Mouse (Mus musculus) midbrain, embryonic 10.5 days (tissue): ENCODE measurements around the gene Acot7. TPM values are rescaled to one million over a fixed set of nuclear protein-coding genes. Genes with fewer than 3 reads are reported as not detected.

Source experiments
- DNase-seq: peaks from one replicate; pipeline ENCODE4 v3.0.0-alpha.2; 2017; ENCODE audit warnings: low spot score
- H3K27ac ChIP-seq: fragments of 300-500 bp; sonication (generic); replicated peaks from 2 replicates; pipeline ENCODE4 v1.5.1; 2016; ENCODE audit warnings: mild to moderate bottlenecking
- H3K27me3 ChIP-seq: fragments of 300-500 bp; sonication (generic); 2 replicates; pipeline ENCODE4 v1.6.1; 2016; ENCODE audit warnings: low read depth, mild to moderate bottlenecking; ENCODE audit not compliant: poor library complexity, severe bottlenecking
- H3K36me3 ChIP-seq: fragments of 300-500 bp; sonication (generic); 2 replicates; pipeline ENCODE4 v1.6.1; 2016; ENCODE audit warnings: mild to moderate bottlenecking, moderate library complexity
- H3K4me1 ChIP-seq: fragments of 300-500 bp; sonication (generic); 2 replicates; pipeline ENCODE4 v1.6.1; 2016
- H3K4me3 ChIP-seq: fragments of 300-500 bp; sonication (generic); 2 replicates; pipeline ENCODE4 v1.5.1; 2016; ENCODE audit warnings: mild to moderate bottlenecking, moderate library complexity
- H3K9me3 ChIP-seq: fragments of 300-500 bp; sonication (generic); replicated peaks from 2 replicates; pipeline ENCODE4 v1.6.1; 2016; ENCODE audit warnings: mild to moderate bottlenecking
- WGBS: fragments of 180-500 bp; shearing (Covaris S2); methylation state at CpG from one replicate; pipeline ENCODE4 v1.1.7; 2016; 5-methylcytosine and 5-hydroxymethylcytosine counted together
- polyA plus RNA-seq: library from polyadenylated mRNA; unstranded; fragments of >200 nt; fragmentation: Nextera tagmentation; extraction: Ambion mirVana; gene quantifications from 2 replicates; pipeline ENCODE4 v1.2.1, GENCODE M21; 2016

Acot7 gene
- polyA plus RNA-seq, 1 experiment from 2014 or later, result 85.7 TPM

DNA sequence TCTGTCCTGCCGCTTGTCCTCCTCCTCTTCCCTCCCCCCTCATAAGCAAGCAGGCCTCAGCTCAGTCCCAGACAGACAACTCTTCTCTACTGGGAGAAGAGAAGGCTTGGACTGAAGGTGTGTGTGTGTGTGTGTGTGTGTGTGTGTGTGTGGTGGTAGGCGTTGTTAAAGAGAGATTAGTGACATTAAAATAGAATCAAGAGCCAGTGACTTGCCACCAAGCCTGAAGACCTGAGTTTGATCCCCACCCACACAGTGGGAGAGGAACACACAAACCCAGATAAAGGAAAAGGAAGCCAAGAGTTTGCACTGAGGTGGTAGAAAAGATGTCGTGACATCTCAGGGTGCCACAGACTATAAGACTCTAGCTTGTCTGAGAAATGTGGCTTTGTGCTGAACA is 69.3 kb downstream of the Acot7 start:
- 87% methylated on average over 3 of the region's 3 CpGs for WGBS
- no peak overlapping the region for H3K27ac ChIP-seq
- no peaks in the 10 kb centered on the region for H3K27me3 ChIP-seq
- DNase-seq, result no peak
- no peak overlapping the region for H3K4me3 ChIP-seq
- peaks cover 5% of the 10 kb centered on the region; the same call in 1 of the 2 replicates for H3K4me1 ChIP-seq
- H3K9me3 ChIP-seq, result no peaks in the 10 kb centered on the region
- peaks cover 13% of the 10 kb centered on the region; the same call in 1 of the 2 replicates for H3K36me3 ChIP-seq

DNA sequence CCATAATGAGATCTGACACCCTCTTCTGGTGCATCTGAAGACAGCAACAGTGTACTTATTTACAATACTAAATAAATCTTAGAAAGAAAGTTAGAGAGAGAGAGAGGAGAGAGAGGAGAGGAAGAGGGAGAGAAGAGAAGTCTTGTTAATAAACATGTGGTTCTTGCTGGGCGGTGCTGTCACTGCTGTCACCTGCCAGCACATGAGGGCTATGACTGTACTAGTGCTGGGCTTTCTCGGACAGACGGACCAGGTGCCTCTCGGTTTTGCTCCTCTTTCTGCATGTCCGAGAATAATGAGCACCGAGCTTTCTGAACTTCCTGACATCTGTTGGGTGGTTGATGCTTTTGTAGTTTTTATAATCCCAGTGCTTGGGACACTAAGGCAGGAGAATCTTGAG is 72.7 kb downstream of the Acot7 start:
- no peaks in the 10 kb centered on the region for H3K9me3 ChIP-seq
- H3K27me3 ChIP-seq, result no peaks in the 10 kb centered on the region
- peaks cover 13% of the 10 kb centered on the region; the same call in 1 of the 2 replicates for H3K4me1 ChIP-seq
- WGBS, result 91% methylated on average over 6 of the region's 6 CpGs
- H3K4me3 ChIP-seq, result no peak overlapping the region
- no peak for DNase-seq
- H3K36me3 ChIP-seq, result peaks cover 15% of the 10 kb centered on the region; the same call in 1 of the 2 replicates
- H3K27ac ChIP-seq, result no peak overlapping the region

DNA sequence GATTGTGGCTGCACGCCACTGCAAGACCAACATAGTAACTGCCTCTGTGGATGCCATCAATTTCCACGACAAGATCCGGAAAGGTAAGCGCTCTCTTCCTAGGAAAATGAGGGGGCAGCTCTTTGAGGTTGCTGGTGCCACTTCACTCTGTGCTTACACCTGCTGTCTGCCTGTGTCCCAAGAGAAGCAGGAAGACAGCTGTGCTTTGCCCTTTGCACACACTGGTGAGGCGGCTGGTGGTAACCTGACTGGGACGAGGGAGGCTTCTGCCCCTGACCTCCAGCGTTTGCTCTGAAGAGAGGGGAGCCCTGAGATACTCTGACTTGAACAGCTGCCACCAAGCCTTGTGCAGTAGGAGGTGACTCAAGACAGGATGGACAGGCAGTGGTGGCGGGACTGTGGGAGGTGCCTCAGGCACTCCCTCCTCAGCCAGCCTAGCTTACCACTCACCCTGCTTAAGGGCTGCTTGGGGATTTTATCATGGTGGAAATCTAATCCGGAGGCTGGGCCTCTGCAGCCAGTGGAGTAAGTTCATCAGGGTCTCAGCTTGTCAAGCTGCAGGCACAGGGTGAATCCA is 75.3 kb downstream of the Acot7 start:
- Histone ChIP-seq H3K36me3 (peaks cover 15% of the 10 kb centered on the region; the same call in 1 of the 2 replicates), H3K27ac (no peak overlapping the region), H3K4me3 (no peak overlapping the region), H3K9me3 (no peaks in the 10 kb centered on the region), H3K27me3 (no peaks in the 10 kb centered on the region), H3K4me1 (peaks cover 13% of the 10 kb centered on the region; the same call in 1 of the 2 replicates)
- no peak for DNase-seq
- 79% methylated on average over 9 of the region's 9 CpGs for WGBS

DNA sequence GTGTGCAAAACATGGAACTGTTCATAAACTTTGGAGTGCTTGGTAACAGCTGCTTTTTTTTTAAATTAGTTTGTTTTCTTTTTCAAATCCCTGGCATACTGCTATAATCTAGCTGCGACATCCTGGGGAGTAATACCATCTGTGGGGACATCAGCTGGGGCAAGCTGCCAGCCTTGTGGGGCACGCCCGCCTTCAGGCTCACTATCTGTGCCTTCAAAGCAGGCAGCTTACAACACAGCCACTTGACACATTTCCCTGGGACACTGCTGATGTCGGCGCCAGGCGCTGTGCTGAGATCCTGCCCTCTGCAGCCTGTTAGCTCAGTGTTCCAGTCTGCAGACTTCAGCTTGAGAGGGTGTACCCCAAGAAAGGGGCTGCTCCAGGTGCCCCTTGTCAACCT is 79.1 kb downstream of the Acot7 start:
- no peak overlapping the region for H3K27ac ChIP-seq
- no peaks in the 10 kb centered on the region for H3K9me3 ChIP-seq
- DNase-seq, result no peak

DNA sequence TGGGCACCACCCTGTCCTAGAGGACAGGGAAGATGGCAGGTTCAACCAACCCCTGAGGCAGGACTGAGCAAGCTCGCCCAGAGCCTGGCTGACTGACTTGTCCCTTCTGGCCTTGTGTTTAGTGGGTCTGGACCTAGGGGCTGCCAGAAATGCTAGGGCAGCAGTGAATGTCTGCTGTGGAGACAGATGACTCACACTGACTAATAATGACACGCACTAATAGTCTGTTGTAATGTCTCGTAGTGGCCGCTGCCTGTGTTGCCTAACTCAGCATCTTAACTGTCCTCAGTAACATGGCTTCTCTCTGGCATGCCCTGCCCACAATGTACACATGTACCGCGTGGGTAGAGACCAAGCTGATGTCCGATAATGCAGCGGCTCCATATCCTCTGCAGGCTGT is 82.5 kb downstream of the Acot7 start:
- DNase-seq, result no peak
- Histone ChIP-seq H3K27me3 (no peaks in the 10 kb centered on the region), H3K4me1 (peaks cover 38% of the 10 kb centered on the region), H3K27ac (no peak overlapping the region), H3K36me3 (peaks cover 25% of the 10 kb centered on the region), H3K9me3 (no peaks in the 10 kb centered on the region), H3K4me3 (no peak overlapping the region)
- WGBS, result 90% methylated on average over 8 of the region's 8 CpGs

More for the DNA sequence above, 79.1 kb downstream of the Acot7 start:
- Histone ChIP-seq H3K4me1 (peaks cover 23% of the 10 kb centered on the region), H3K4me3 (no peak overlapping the region), H3K36me3 (peaks cover 30% of the 10 kb centered on the region), H3K27me3 (no peaks in the 10 kb centered on the region)
- WGBS, result 79% methylated on average over 6 of the region's 6 CpGs

DNA sequence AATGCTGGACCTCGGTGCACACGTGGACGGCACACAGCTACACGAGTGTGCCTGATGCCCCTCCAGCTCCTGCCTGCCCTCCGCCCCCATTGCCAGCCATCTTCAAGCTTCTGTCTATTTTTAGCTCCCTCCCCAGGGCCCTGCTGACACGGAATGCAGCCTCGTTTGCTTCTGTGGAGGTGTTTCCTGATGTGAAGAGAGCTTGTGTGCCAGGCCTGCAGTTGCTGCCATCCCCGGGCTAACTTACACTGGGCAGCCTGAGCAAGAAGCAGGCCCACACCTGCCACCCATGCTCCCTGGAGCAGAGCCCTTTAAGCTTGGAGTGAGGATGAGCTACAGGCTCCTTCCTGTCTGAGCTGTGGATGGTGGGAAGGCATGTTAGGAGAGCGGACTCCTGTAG is 84.3 kb downstream of the Acot7 start:
- H3K27ac ChIP-seq, result no peak overlapping the region
- peaks cover 46% of the 10 kb centered on the region for H3K4me1 ChIP-seq
- DNase-seq, result no peak
- H3K27me3 ChIP-seq, result no peaks in the 10 kb centered on the region
- H3K4me3 ChIP-seq, result no peak overlapping the region
- peaks cover 25% of the 10 kb centered on the region for H3K36me3 ChIP-seq
- H3K9me3 ChIP-seq, result no peaks in the 10 kb centered on the region
- WGBS, result 69% methylated on average over 9 of the region's 9 CpGs

DNA sequence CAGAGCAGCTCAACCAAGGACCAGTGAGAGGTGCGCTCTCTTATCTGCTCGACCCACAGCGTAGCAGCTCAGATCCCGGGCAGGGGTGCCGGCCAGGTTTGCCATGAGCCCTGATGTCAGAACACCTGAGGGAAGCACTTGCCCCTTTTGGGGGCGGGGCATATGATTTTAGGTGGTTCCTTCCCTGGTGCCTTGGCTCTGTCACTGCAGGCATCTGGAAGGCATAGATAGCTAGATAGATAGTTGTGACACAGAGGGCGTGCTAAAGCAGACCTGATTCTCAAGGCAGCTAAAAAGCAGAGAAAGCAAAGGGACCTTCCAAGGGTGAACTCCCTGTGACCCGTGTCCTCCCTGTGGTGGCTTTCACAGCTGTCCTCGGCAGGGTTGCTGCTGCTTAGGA is 85.2 kb downstream of the Acot7 start:
- no peak for DNase-seq
- no peaks in the 10 kb centered on the region for H3K27me3 ChIP-seq
- peaks cover 49% of the 10 kb centered on the region for H3K4me1 ChIP-seq
- 67% methylated on average over 9 of the region's 9 CpGs for WGBS
- H3K27ac ChIP-seq, result peak overlapping the region; percentile 17; the same call in 1 of the 2 replicates
- H3K36me3 ChIP-seq, result peaks cover 30% of the 10 kb centered on the region
- no peaks in the 10 kb centered on the region for H3K9me3 ChIP-seq
- H3K4me3 ChIP-seq, result no peak overlapping the region

DNA sequence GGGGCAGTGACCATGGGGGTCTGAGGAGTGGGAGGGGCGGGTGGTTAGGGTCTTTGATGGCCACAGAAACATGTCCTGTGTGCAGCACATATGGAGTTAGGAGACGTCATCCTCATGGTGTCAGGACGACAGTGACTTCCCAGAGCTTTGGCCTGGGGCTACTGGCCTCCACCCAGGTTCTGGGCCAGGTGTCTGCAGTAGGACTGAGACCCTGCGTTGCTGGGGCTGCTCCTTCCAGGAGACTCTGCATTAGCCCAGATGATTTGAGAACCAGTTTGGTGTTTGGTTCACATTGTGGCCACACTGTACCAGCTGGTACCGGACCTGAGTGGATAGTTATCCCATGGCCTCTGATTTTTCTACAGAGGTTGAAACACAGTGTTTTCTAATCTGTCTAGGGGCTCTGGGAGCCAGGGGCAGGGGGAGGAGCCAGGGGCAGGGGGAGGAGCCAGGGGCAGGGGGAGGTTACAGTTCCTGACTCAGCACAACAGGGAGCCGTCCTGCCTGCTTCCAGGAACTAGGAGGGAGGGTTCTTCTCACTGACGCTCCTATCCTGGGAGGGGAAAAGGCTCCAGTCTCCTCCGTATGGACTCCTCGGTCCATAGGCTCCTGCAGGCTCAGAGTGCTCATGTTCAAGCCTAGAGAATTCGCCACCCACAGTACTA is 85.7 kb downstream of the Acot7 start:
- no peak overlapping the region; the same call in 1 of the 2 replicates for H3K4me3 ChIP-seq
- H3K27me3 ChIP-seq, result no peaks in the 10 kb centered on the region
- 31% methylated on average over 10 of the region's 10 CpGs for WGBS
- H3K36me3 ChIP-seq, result peaks cover 33% of the 10 kb centered on the region
- peak; percentile 55 for DNase-seq
- peak overlapping the region; percentile 50 for H3K27ac ChIP-seq
- peaks cover 52% of the 10 kb centered on the region for H3K4me1 ChIP-seq
- no peaks in the 10 kb centered on the region for H3K9me3 ChIP-seq

DNA sequence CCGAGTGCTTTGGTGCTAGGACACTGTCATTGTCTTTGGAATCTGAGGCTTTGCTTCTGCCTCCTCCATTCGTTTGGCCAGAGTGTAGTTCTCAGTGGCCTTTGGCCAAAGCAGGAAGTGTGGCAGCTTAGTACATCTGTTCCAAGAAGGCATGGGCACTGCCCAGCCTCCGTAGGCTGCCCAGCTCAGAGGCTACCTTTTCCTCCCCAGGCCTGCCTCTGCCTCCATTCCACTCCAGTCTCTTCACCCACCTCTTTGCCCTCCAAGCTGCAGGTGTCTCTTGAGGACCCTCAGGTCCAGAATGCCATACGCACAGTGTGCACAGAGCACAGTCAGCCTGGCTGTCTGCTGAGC is 86.2 kb downstream of the Acot7 start:
- Histone ChIP-seq H3K36me3 (peaks cover 33% of the 10 kb centered on the region), H3K4me1 (peaks cover 56% of the 10 kb centered on the region), H3K4me3 (no peak overlapping the region; the same call in 1 of the 2 replicates), H3K27me3 (no peaks in the 10 kb centered on the region; the same call in 1 of the 2 replicates), H3K9me3 (no peaks in the 10 kb centered on the region), H3K27ac (peak overlapping the region; percentile 50)
- no peak for DNase-seq
- 53% methylated on average over 4 of the region's 4 CpGs for WGBS

DNA sequence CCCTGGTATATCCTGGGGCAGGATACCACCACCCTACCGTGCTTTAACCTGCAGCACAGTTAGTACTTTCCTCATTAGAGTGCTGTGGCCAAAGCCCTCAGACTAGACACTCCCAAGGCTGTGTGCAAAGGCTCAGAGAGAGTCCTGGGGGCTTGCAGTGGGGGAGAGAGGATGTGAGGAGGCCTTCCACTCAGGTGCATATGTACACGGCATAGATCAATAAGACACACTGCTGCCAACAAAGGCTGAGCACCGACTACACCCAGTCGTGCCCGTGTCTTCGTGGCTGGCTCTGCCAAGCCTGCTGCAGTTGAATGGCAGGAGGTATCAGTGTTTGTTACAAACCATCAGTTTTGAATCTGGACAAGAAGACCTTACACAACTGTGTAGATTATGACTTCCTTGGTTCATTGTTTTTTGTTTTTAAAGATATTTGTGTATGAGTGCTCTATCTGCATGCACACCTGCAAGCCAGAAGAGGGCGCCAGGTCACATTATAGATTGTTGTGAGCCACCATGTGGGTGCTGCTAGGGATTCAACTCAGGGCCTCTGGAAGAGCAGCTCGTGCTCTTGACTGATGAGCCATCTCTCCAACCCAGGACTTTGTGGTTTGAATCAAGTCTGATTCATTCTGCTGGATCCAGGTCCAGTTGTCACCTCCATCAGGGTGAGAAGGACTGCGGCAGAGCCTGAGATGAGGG is 87.1 kb downstream of the Acot7 start:
- peaks cover 60% of the 10 kb centered on the region for H3K4me1 ChIP-seq
- no peak for DNase-seq
- no peaks in the 10 kb centered on the region for H3K9me3 ChIP-seq
- no peak overlapping the region for H3K4me3 ChIP-seq
- no peaks in the 10 kb centered on the region; the same call in 1 of the 2 replicates for H3K27me3 ChIP-seq
- WGBS, result 91% methylated on average over 9 of the region's 9 CpGs
- H3K36me3 ChIP-seq, result peaks cover 27% of the 10 kb centered on the region
- no peak overlapping the region for H3K27ac ChIP-seq

DNA sequence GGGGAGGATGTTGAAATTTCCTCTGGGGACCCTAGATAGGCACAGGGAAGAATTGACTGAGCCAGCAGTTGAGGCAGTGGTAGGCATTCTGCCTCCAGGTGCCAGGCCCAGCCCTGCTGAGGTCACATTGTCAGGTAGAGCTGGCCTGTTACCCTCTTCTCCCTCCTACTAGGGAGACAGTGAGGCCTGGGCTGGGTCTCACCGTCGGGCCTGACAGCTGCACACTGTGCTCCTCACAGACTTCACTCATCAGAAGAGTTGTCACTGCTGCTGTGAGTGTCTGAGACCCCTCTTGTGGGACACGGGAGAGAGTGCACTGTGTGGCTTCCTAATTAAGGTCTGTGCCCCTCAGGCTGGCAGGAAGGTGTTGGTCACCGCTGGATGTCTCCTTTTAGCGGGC is 87.9 kb downstream of the Acot7 start:
- H3K27me3 ChIP-seq, result peaks cover 5% of the 10 kb centered on the region; the same call in 1 of the 2 replicates
- no peaks in the 10 kb centered on the region for H3K9me3 ChIP-seq
- no peak overlapping the region for H3K4me3 ChIP-seq
- DNase-seq, result no peak
- H3K36me3 ChIP-seq, result peaks cover 20% of the 10 kb centered on the region
- H3K4me1 ChIP-seq, result peaks cover 60% of the 10 kb centered on the region
- no peak overlapping the region for H3K27ac ChIP-seq
- 79% methylated on average over 5 of the region's 5 CpGs for WGBS

DNA sequence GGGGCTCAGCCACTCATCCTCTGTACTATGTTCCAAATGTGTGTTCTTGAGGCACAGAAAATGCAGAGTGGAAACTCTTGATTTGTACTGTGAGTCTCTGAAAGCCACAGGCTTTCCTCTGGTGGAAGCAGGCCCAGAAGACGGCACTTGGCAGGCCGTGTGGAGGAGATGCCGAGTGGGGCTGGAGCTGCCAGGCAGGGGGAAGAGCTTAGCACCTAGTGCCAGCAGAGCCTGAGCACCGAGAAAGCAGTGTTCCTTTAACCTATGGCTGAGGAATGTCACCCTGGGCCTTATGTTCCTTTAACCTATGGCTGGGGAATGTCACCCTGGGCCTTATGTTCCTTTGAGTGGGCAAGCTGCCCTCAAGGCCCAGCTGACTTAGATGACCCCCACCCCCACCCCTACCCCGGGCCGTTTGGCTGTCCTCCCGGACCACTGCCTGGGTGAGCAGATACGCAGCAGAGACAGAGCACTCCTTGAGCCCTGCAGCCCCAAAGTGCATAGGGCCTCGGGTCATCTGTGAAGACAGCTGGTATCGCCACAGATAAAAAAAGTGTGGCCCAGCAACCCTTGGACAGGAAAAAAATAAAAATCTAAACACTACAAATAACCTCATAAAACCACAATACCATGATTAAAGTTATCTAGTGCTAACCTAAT is 88.4 kb downstream of the Acot7 start:
- Histone ChIP-seq H3K27me3 (peaks cover 10% of the 10 kb centered on the region), H3K4me1 (peaks cover 58% of the 10 kb centered on the region), H3K36me3 (peaks cover 18% of the 10 kb centered on the region), H3K4me3 (no peak overlapping the region), H3K27ac (no peak overlapping the region), H3K9me3 (no peaks in the 10 kb centered on the region)
- 68% methylated on average over 10 of the region's 10 CpGs for WGBS
- DNase-seq, result no peak
